18 mouse cellular contexts compared by ENCODE assay signal in the genomic region with DNA sequence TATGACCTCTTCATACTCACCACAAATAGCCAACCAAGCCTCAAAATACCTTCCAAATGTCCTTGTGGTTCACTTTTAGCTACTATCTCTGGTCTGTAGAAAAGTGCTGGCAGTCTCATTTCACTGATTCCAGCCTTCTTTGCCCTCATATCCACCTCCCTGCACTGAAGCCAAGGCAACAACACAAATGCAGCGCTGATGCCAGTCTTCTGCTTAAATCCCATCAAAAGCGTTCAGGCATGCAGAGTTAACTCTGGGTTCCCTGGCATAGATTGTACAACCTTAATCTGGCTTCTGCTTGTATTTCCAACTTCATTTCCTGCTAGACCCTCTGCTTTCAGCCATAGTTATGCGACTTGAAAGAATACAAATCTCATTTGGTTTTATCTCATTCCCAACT.
"Had no signal": no experiment of that assay in that cellular context is flagged by ENCODE, and none has a peak within 500 bp of the region (broad histone marks: within the 10 kb centered on the region; RNA-seq: fewer than 3 reads in every experiment).

No protein-coding gene starts in this region.

- H3K27me3 ChIP-seq: lung, embryonic 15.5 days; megakaryocyte, embryonic 14.5 days; midbrain, embryonic 13.5 days; midbrain, embryonic 15.5 days; neural tube, embryonic 12.5 days; stomach, embryonic 15.5 days had no signal

- H3K4me1 ChIP-seq: lung, embryonic 15.5 days; megakaryocyte, embryonic 14.5 days; midbrain, embryonic 13.5 days; midbrain, embryonic 15.5 days; neural tube, embryonic 12.5 days; stomach, embryonic 15.5 days had no signal

- H3K4me2 ChIP-seq: lung, embryonic 15.5 days; midbrain, embryonic 11.5 days; midbrain, embryonic 13.5 days; midbrain, embryonic 15.5 days; neural tube, embryonic 12.5 days; stomach, embryonic 15.5 days had no signal

- H3K4me3 ChIP-seq: lung, embryonic 15.5 days; megakaryocyte, embryonic 14.5 days; midbrain, embryonic 13.5 days; midbrain, embryonic 15.5 days; neural tube, embryonic 12.5 days; stomach, embryonic 15.5 days had no signal

- H3K27ac ChIP-seq: lung, embryonic 15.5 days; macrophage; midbrain, embryonic 13.5 days; midbrain, embryonic 15.5 days; neural tube, embryonic 12.5 days; stomach, embryonic 15.5 days; stomach, postnatal 0 days had no signal

- DNase-seq: liver, postnatal 0 days; lung, adult 2 months; lung, postnatal 14 days; lung, postnatal 36 days; right cerebral cortex, postnatal 14 days; thymus, adult 2 months; thymus, postnatal 25 days; thymus, postnatal 4 days had no signal

- H3K9me3 ChIP-seq: lung, embryonic 15.5 days; megakaryocyte, embryonic 14.5 days; midbrain, embryonic 13.5 days; midbrain, embryonic 15.5 days; neural tube, embryonic 12.5 days; stomach, embryonic 15.5 days had no signal

- H3K9ac ChIP-seq: liver, postnatal 0 days; lung, embryonic 15.5 days; midbrain, embryonic 13.5 days; midbrain, embryonic 15.5 days; neural tube, embryonic 12.5 days; stomach, embryonic 15.5 days had no signal

- H3K36me3 ChIP-seq: lung, embryonic 15.5 days; midbrain, embryonic 13.5 days; midbrain, embryonic 15.5 days; neural tube, embryonic 12.5 days; stomach, embryonic 15.5 days had no signal

- ATAC-seq: liver, postnatal 0 days; lung, postnatal 0 days; midbrain, embryonic 13.5 days; midbrain, embryonic 15.5 days had no signal
